Mouse (Mus musculus): Measurements from ENCODE around the gene Fgfr1op2. TPM values are rescaled to one million over a fixed set of nuclear protein-coding genes. Genes with fewer than 3 reads are reported as not detected.

Gene Fgfr1op2
- polyA plus RNA-seq, 1 experiment from 2014 or later: 75.1 TPM

- 72% methylated on average over 8 of the region's 8 CpGs for WGBS
- Histone ChIP-seq H3K4me1 (replicated peaks; ENCODE audit: control insufficient read depth, insufficient read depth, low read length) (peaks cover 3% of the 10 kb centered on the region), H3K36me3 (ENCODE audit: control insufficient read depth, insufficient read depth) (no peaks in the 10 kb centered on the region; the same call in 1 of the 2 replicates), H3K9me3 (ENCODE audit: control insufficient read depth) (no peaks in the 10 kb centered on the region), H3K27me3 (replicated peaks; ENCODE audit: control insufficient read depth, insufficient read depth, low read length) (no peaks in the 10 kb centered on the region), H3K4me2 (replicated peaks; ENCODE audit: low read depth) (no peak overlapping the region), H3K9ac (ENCODE audit: low read depth, low read length) (no peak overlapping the region), H3K27ac (ENCODE audit: low read depth, low read length) (no peak overlapping the region), H3K4me3 (ENCODE audit: low read depth, low read length) (no peak overlapping the region)
- no peak for TF ChIP-seq CTCF (IDR thresholded peaks at IDR 0.05; ENCODE audit: low read depth)
- no peak for ATAC-seq
Measured at GRCm38 (mm10) chr6:146631847-146632246, 54.8 kb downstream of the Fgfr1op2 start.

- no peak overlapping the region for H3K4me2 ChIP-seq (replicated peaks; ENCODE audit: low read depth)
Measured at GRCm38 (mm10) chr6:146632403-146632802, 55.4 kb downstream of the Fgfr1op2 start.

GRCm38 (mm10) chr6:146633097-146633496 lies 56.1 kb downstream of the Fgfr1op2 start:
- Histone ChIP-seq H3K4me1 (replicated peaks; ENCODE audit: control insufficient read depth, insufficient read depth, low read length) (peaks cover 3% of the 10 kb centered on the region), H3K27ac (ENCODE audit: low read depth, low read length) (no peak overlapping the region), H3K36me3 (ENCODE audit: control insufficient read depth, insufficient read depth) (no peaks in the 10 kb centered on the region; the same call in 1 of the 2 replicates), H3K4me2 (replicated peaks; ENCODE audit: low read depth) (peak overlapping the region; percentile 82), H3K9me3 (ENCODE audit: control insufficient read depth) (no peaks in the 10 kb centered on the region), H3K9ac (ENCODE audit: low read depth, low read length) (0 out of 2 replicates have a peak overlapping the region, but pooled peaks have one; percentile 7), H3K4me3 (ENCODE audit: low read depth, low read length) (peak overlapping the region; percentile 91; the same call in 1 of the 2 replicates), H3K27me3 (replicated peaks; ENCODE audit: control insufficient read depth, insufficient read depth, low read length) (no peaks in the 10 kb centered on the region)
- no peak for ATAC-seq
- 62% methylated on average over 8 of the region's 8 CpGs for WGBS
- TF ChIP-seq CTCF (IDR thresholded peaks at IDR 0.05; ENCODE audit: low read depth): no peak

More at GRCm38 (mm10) chr6:146632403-146632802, 55.4 kb downstream of the Fgfr1op2 start:
- no peak for TF ChIP-seq CTCF (IDR thresholded peaks at IDR 0.05; ENCODE audit: low read depth)
- Histone ChIP-seq H3K27ac (ENCODE audit: low read depth, low read length) (no peak overlapping the region), H3K27me3 (replicated peaks; ENCODE audit: control insufficient read depth, insufficient read depth, low read length) (no peaks in the 10 kb centered on the region), H3K36me3 (ENCODE audit: control insufficient read depth, insufficient read depth) (no peaks in the 10 kb centered on the region; the same call in 1 of the 2 replicates), H3K9ac (ENCODE audit: low read depth, low read length) (no peak overlapping the region), H3K4me3 (ENCODE audit: low read depth, low read length) (no peak overlapping the region), H3K9me3 (ENCODE audit: control insufficient read depth) (no peaks in the 10 kb centered on the region), H3K4me1 (replicated peaks; ENCODE audit: control insufficient read depth, insufficient read depth, low read length) (peaks cover 3% of the 10 kb centered on the region)
- no peak for ATAC-seq
- WGBS: 79% methylated on average over 9 of the region's 9 CpGs

GRCm38 (mm10) chr6:146633629-146634014 lies 56.6 kb downstream of the Fgfr1op2 start:
- no peak; the same call in 1 of the 2 replicates for ATAC-seq

GRCm38 (mm10) chr6:146634015-146634722 lies 57.2 kb downstream of the Fgfr1op2 start:
- under 1% methylated on average over 41 of the region's 82 CpGs for WGBS
- Histone ChIP-seq H3K9me3 (ENCODE audit: control insufficient read depth) (no peaks in the 10 kb centered on the region), H3K4me3 (ENCODE audit: low read depth, low read length) (peak overlapping the region; percentile 91), H3K9ac (ENCODE audit: low read depth, low read length) (peak overlapping the region; percentile 84), H3K36me3 (ENCODE audit: control insufficient read depth, insufficient read depth) (no peaks in the 10 kb centered on the region; the same call in 1 of the 2 replicates), H3K27me3 (replicated peaks; ENCODE audit: control insufficient read depth, insufficient read depth, low read length) (no peaks in the 10 kb centered on the region), H3K4me2 (replicated peaks; ENCODE audit: low read depth) (peak overlapping the region; percentile 82), H3K27ac (ENCODE audit: low read depth, low read length) (peak overlapping the region; percentile 84), H3K4me1 (replicated peaks; ENCODE audit: control insufficient read depth, insufficient read depth, low read length) (peaks cover 3% of the 10 kb centered on the region)
- TF ChIP-seq CTCF (IDR thresholded peaks at IDR 0.05; ENCODE audit: low read depth): peak; percentile 41; the same call in 1 of the 2 replicates
- ATAC-seq: peak; percentile 89

More at GRCm38 (mm10) chr6:146633629-146634014, 56.6 kb downstream of the Fgfr1op2 start:
- WGBS: 16% methylated on average over 14 of the region's 14 CpGs
- Histone ChIP-seq H3K27ac (ENCODE audit: low read depth, low read length) (peak overlapping the region; percentile 84), H3K4me1 (replicated peaks; ENCODE audit: control insufficient read depth, insufficient read depth, low read length) (peaks cover 3% of the 10 kb centered on the region), H3K36me3 (ENCODE audit: control insufficient read depth, insufficient read depth) (no peaks in the 10 kb centered on the region; the same call in 1 of the 2 replicates), H3K9ac (ENCODE audit: low read depth, low read length) (peak overlapping the region; percentile 84), H3K9me3 (ENCODE audit: control insufficient read depth) (no peaks in the 10 kb centered on the region), H3K4me3 (ENCODE audit: low read depth, low read length) (peak overlapping the region; percentile 91), H3K27me3 (replicated peaks; ENCODE audit: control insufficient read depth, insufficient read depth, low read length) (no peaks in the 10 kb centered on the region), H3K4me2 (replicated peaks; ENCODE audit: low read depth) (peak overlapping the region; percentile 82)
- no peak for TF ChIP-seq CTCF (IDR thresholded peaks at IDR 0.05; ENCODE audit: low read depth)

GRCm38 (mm10) chr6:146634759-146635606 lies 58.0 kb downstream of the Fgfr1op2 start:
- Histone ChIP-seq H3K27me3 (replicated peaks; ENCODE audit: control insufficient read depth, insufficient read depth, low read length) (no peaks in the 10 kb centered on the region), H3K36me3 (ENCODE audit: control insufficient read depth, insufficient read depth) (no peaks in the 10 kb centered on the region), H3K9ac (ENCODE audit: low read depth, low read length) (peak overlapping the region; percentile 84; the same call in 1 of the 2 replicates), H3K4me2 (replicated peaks; ENCODE audit: low read depth) (peak overlapping the region; percentile 82), H3K4me1 (replicated peaks; ENCODE audit: control insufficient read depth, insufficient read depth, low read length) (peaks cover 3% of the 10 kb centered on the region), H3K9me3 (ENCODE audit: control insufficient read depth) (no peaks in the 10 kb centered on the region), H3K4me3 (ENCODE audit: low read depth, low read length) (peak overlapping the region; percentile 91), H3K27ac (ENCODE audit: low read depth, low read length) (peak overlapping the region; percentile 84; the same call in 1 of the 2 replicates)
- TF ChIP-seq CTCF (IDR thresholded peaks at IDR 0.05; ENCODE audit: low read depth): no peak
- ATAC-seq: no peak
- 62% methylated on average over 4 of the region's 4 CpGs for WGBS
